Mouse (Mus musculus): ENCODE results near the gene 4930583I09Rik. TPM values are rescaled to one million over a fixed set of nuclear protein-coding genes. Genes with fewer than 3 reads are reported as not detected.

The 4930583I09Rik gene
- polyA plus RNA-seq, 1 experiment from 2014 or later, result not detected

GRCm38 (mm10) chr17:64826843-64827242, 9.0 kb downstream of the 4930583I09Rik start:
- 65% methylated on average over 4 of the region's 4 CpGs for WGBS (ENCODE audit: insufficient replicate concordance)
- no peak for ATAC-seq
- H3K36me3 ChIP-seq, result no peaks in the 10 kb centered on the region

GRCm38 (mm10) chr17:64822561-64822960, 13.3 kb downstream of the 4930583I09Rik start:
- no peak for ATAC-seq
- Histone ChIP-seq H3K36me3 (no peaks in the 10 kb centered on the region), H3K4me1 (no peaks in the 10 kb centered on the region), H3K4me2 (no peak overlapping the region), H3K4me3 (no peak overlapping the region), H3K27ac (no peak overlapping the region), H3K27me3 (replicated peaks) (no peaks in the 10 kb centered on the region), H3K9ac (no peak overlapping the region), H3K9me3 (replicated peaks) (no peaks in the 10 kb centered on the region)
- WGBS (ENCODE audit: insufficient replicate concordance), result 69% methylated on average over 5 of the region's 5 CpGs

More at GRCm38 (mm10) chr17:64826843-64827242, 9.0 kb downstream of the 4930583I09Rik start:
- Histone ChIP-seq H3K9me3 (replicated peaks) (no peaks in the 10 kb centered on the region), H3K9ac (no peak overlapping the region), H3K27me3 (replicated peaks) (no peaks in the 10 kb centered on the region), H3K4me3 (no peak overlapping the region), H3K4me1 (no peaks in the 10 kb centered on the region), H3K4me2 (no peak overlapping the region), H3K27ac (no peak overlapping the region)

GRCm38 (mm10) chr17:64820841-64821593, 14.9 kb downstream of the 4930583I09Rik start:
- H3K4me3 ChIP-seq, result no peak overlapping the region
- H3K27ac ChIP-seq, result no peak overlapping the region
- no peaks in the 10 kb centered on the region for H3K27me3 ChIP-seq (replicated peaks)
- H3K4me1 ChIP-seq, result no peaks in the 10 kb centered on the region
- no peak overlapping the region for H3K4me2 ChIP-seq
- H3K9ac ChIP-seq, result no peak overlapping the region
- no peaks in the 10 kb centered on the region for H3K9me3 ChIP-seq (replicated peaks)
- ATAC-seq, result no peak
- 31% methylated on average over 7 of the region's 7 CpGs for WGBS (ENCODE audit: insufficient replicate concordance)
- no peaks in the 10 kb centered on the region for H3K36me3 ChIP-seq

GRCm38 (mm10) chr17:64816298-64816697, 19.6 kb downstream of the 4930583I09Rik start:
- H3K4me2 ChIP-seq, result no peak overlapping the region
- H3K4me1 ChIP-seq, result no peaks in the 10 kb centered on the region
- no peak overlapping the region for H3K27ac ChIP-seq
- no peaks in the 10 kb centered on the region for H3K9me3 ChIP-seq (replicated peaks)
- no peaks in the 10 kb centered on the region for H3K27me3 ChIP-seq (replicated peaks)
- WGBS (ENCODE audit: insufficient replicate concordance), result 80% methylated on average over 3 of the region's 3 CpGs
- ATAC-seq, result no peak
- no peak overlapping the region for H3K9ac ChIP-seq
- no peaks in the 10 kb centered on the region for H3K36me3 ChIP-seq
- H3K4me3 ChIP-seq, result no peak overlapping the region

GRCm38 (mm10) chr17:64815806-64816205, 20.1 kb downstream of the 4930583I09Rik start:
- ATAC-seq, result no peak
- no peaks in the 10 kb centered on the region for H3K4me1 ChIP-seq
- no peak overlapping the region for H3K4me2 ChIP-seq
- no peak overlapping the region for H3K9ac ChIP-seq
- WGBS (ENCODE audit: insufficient replicate concordance), result 53% methylated on average over 2 of the region's 2 CpGs
- no peaks in the 10 kb centered on the region for H3K9me3 ChIP-seq (replicated peaks)
- no peak overlapping the region for H3K4me3 ChIP-seq
- H3K27ac ChIP-seq, result no peak overlapping the region
- H3K27me3 ChIP-seq (replicated peaks), result no peaks in the 10 kb centered on the region
- H3K36me3 ChIP-seq, result no peaks in the 10 kb centered on the region

GRCm38 (mm10) chr17:64813568-64813967, 22.3 kb downstream of the 4930583I09Rik start:
- H3K4me1 ChIP-seq, result no peaks in the 10 kb centered on the region
- H3K27me3 ChIP-seq (replicated peaks), result no peaks in the 10 kb centered on the region
- no peak overlapping the region for H3K9ac ChIP-seq
- no peak overlapping the region for H3K4me3 ChIP-seq
- ATAC-seq, result no peak
- H3K36me3 ChIP-seq, result no peaks in the 10 kb centered on the region
- 71% methylated on average over 6 of the region's 6 CpGs for WGBS (ENCODE audit: insufficient replicate concordance)
- no peak overlapping the region for H3K4me2 ChIP-seq
- H3K9me3 ChIP-seq (replicated peaks), result no peaks in the 10 kb centered on the region
- no peak overlapping the region for H3K27ac ChIP-seq

- H3K27me3 ChIP-seq (replicated peaks), result no peaks in the 10 kb centered on the region
- H3K4me3 ChIP-seq, result no peak overlapping the region
- no peak overlapping the region for H3K4me2 ChIP-seq
- H3K27ac ChIP-seq, result no peak overlapping the region
- ATAC-seq, result no peak
- no peaks in the 10 kb centered on the region for H3K9me3 ChIP-seq (replicated peaks)
- H3K9ac ChIP-seq, result no peak overlapping the region
- WGBS (ENCODE audit: insufficient replicate concordance), result 71% methylated on average over 8 of the region's 8 CpGs
- no peaks in the 10 kb centered on the region for H3K4me1 ChIP-seq
- no peaks in the 10 kb centered on the region for H3K36me3 ChIP-seq
Observed at GRCm38 (mm10) chr17:64806035-64806589, 29.8 kb downstream of the 4930583I09Rik start.

GRCm38 (mm10) chr17:64804375-64805124, 31.3 kb downstream of the 4930583I09Rik start:
- Histone ChIP-seq H3K9me3 (replicated peaks) (no peaks in the 10 kb centered on the region), H3K27ac (no peak overlapping the region), H3K4me3 (no peak overlapping the region), H3K4me2 (no peak overlapping the region), H3K4me1 (no peaks in the 10 kb centered on the region), H3K36me3 (no peaks in the 10 kb centered on the region), H3K27me3 (replicated peaks) (no peaks in the 10 kb centered on the region), H3K9ac (no peak overlapping the region)
- 65% methylated on average over 13 of the region's 13 CpGs for WGBS (ENCODE audit: insufficient replicate concordance)
- no peak for ATAC-seq

- H3K27me3 ChIP-seq (replicated peaks), result no peaks in the 10 kb centered on the region
- H3K4me3 ChIP-seq, result no peak overlapping the region
- no peaks in the 10 kb centered on the region for H3K4me1 ChIP-seq
- H3K9ac ChIP-seq, result no peak overlapping the region
- no peaks in the 10 kb centered on the region for H3K36me3 ChIP-seq
- 64% methylated on average over 7 of the region's 7 CpGs for WGBS (ENCODE audit: insufficient replicate concordance)
- no peak overlapping the region for H3K27ac ChIP-seq
- no peaks in the 10 kb centered on the region for H3K9me3 ChIP-seq (replicated peaks)
- no peak for ATAC-seq
- no peak overlapping the region for H3K4me2 ChIP-seq
Observed at GRCm38 (mm10) chr17:64802956-64803275, 33.0 kb downstream of the 4930583I09Rik start.

- H3K36me3 ChIP-seq, result no peaks in the 10 kb centered on the region
- H3K27ac ChIP-seq, result no peak overlapping the region
- no peaks in the 10 kb centered on the region for H3K27me3 ChIP-seq (replicated peaks)
- no peak overlapping the region for H3K4me2 ChIP-seq
- H3K9ac ChIP-seq, result no peak overlapping the region
- no peaks in the 10 kb centered on the region for H3K4me1 ChIP-seq
- ATAC-seq, result no peak
- no peak overlapping the region for H3K4me3 ChIP-seq
- 53% methylated on average over 11 of the region's 11 CpGs for WGBS (ENCODE audit: insufficient replicate concordance)
- no peaks in the 10 kb centered on the region for H3K9me3 ChIP-seq (replicated peaks)
Observed at GRCm38 (mm10) chr17:64802168-64802955, 33.5 kb downstream of the 4930583I09Rik start.

- H3K4me1 ChIP-seq, result no peaks in the 10 kb centered on the region
- no peak overlapping the region for H3K4me3 ChIP-seq
- no peak overlapping the region for H3K4me2 ChIP-seq
- no peak overlapping the region for H3K27ac ChIP-seq
- ATAC-seq, result no peak
- H3K9ac ChIP-seq, result no peak overlapping the region
- H3K36me3 ChIP-seq, result no peaks in the 10 kb centered on the region
- 71% methylated on average over 5 of the region's 5 CpGs for WGBS (ENCODE audit: insufficient replicate concordance)
- no peaks in the 10 kb centered on the region for H3K27me3 ChIP-seq (replicated peaks)
- no peaks in the 10 kb centered on the region for H3K9me3 ChIP-seq (replicated peaks)
Observed at GRCm38 (mm10) chr17:64792623-64793022, 43.2 kb downstream of the 4930583I09Rik start.

GRCm38 (mm10) chr17:64792076-64792475, 43.8 kb downstream of the 4930583I09Rik start:
- ATAC-seq, result no peak
- no peak overlapping the region for H3K4me3 ChIP-seq
- H3K36me3 ChIP-seq, result no peaks in the 10 kb centered on the region
- H3K27ac ChIP-seq, result no peak overlapping the region
- WGBS (ENCODE audit: insufficient replicate concordance), result 65% methylated on average over 3 of the region's 3 CpGs
- H3K9ac ChIP-seq, result no peak overlapping the region
- H3K4me2 ChIP-seq, result no peak overlapping the region
- no peaks in the 10 kb centered on the region for H3K9me3 ChIP-seq (replicated peaks)
- H3K4me1 ChIP-seq, result no peaks in the 10 kb centered on the region
- no peaks in the 10 kb centered on the region for H3K27me3 ChIP-seq (replicated peaks)

Measured in liver, embryonic 12.5 days (tissue).